Mouse (Mus musculus) megakaryocyte progenitor cell, adult 5-6 weeks (primary cell): ENCODE data around the gene Emp1. TPM values are rescaled to one million over a fixed set of nuclear protein-coding genes. Genes with fewer than 3 reads are reported as not detected.
A peak's percentile ranks its signal among the peaks of the same experiment; 100 is the strongest.

Experiments
- ATAC-seq: replicated peaks from 2 replicates; pipeline ENCODE4 v1.8.0; 2016; ENCODE audit warnings: mild to moderate bottlenecking, moderate TSS enrichment, inconsistent platforms; ENCODE audit not compliant: poor library complexity
- total RNA-seq, 2 experiments: library from RNA; stranded (forward) in 1 of 2; stranded (reverse) in 1 of 2; fragments of 157-497, 149-512 nt in 1 of 2; fragments of 200-1000 nt in 1 of 2; gene quantifications; 2 replicates each; pipeline versions ENCODE4 v1.2.3 to v1.2.4; 2015 to 2017

The Emp1 gene
- 0.64 and 0.74 TPM in 2 replicates for total RNA-seq (2015)
- total RNA-seq (2017): 0.75 and 1.1 TPM in 2 replicates

GRCm38 (mm10) chr6:135362459-135363159 lies at the start of gene Emp1:
TSS of gene Emp1 (plus strand) at chr6:135362545.
- ATAC-seq: peak; percentile 28

DNA sequence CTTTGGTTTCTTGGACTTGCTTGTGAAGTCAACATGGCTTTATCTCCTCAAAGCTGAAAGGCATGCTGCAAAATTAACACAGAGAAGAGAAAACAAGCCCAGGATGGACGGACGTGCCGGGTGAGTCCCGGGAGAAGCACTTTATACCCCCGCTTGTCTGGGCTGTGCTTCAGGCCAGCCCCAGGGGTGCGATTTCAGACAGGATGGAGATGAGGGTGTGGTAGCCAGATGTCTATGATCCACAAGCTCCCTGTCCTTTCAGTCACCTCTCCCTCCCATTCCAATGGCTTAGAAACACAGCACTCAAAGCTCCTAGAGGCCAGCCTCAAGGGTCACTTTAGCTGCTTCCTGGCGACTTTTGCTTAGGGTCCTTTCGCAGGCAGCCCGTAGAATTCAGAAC lies 48.4 kb upstream of the Emp1 start:
- ATAC-seq: no peak

GRCm38 (mm10) chr6:135316141-135316540 lies 46.2 kb upstream of the Emp1 start:
- no peak for ATAC-seq

DNA sequence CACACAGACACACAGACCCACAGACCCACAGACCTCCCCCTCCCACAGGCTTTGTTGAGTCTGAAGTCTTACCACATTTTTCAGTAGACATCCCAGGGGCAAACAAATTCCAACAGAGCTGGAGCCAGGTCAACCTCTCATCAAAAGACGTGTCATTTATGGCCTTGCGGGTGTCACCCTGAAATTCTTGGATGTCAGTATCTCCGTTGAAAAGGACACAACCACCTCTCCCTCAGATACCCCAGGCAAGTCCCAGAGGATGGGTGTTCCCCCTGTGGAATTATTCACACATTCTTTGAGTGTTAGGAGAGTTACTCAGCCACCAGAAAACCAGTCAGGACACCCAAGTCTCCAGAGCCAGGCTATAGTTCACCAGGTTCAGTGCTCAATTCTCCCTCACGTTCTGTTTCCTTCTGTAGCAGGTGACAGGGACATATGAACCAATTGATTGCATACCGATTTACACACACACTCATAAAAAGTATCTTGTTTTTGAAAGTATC lies 42.9 kb upstream of the Emp1 start:
- ATAC-seq: no peak

GRCm38 (mm10) chr6:135322749-135323148 lies 39.6 kb upstream of the Emp1 start:
- ATAC-seq: no peak

DNA sequence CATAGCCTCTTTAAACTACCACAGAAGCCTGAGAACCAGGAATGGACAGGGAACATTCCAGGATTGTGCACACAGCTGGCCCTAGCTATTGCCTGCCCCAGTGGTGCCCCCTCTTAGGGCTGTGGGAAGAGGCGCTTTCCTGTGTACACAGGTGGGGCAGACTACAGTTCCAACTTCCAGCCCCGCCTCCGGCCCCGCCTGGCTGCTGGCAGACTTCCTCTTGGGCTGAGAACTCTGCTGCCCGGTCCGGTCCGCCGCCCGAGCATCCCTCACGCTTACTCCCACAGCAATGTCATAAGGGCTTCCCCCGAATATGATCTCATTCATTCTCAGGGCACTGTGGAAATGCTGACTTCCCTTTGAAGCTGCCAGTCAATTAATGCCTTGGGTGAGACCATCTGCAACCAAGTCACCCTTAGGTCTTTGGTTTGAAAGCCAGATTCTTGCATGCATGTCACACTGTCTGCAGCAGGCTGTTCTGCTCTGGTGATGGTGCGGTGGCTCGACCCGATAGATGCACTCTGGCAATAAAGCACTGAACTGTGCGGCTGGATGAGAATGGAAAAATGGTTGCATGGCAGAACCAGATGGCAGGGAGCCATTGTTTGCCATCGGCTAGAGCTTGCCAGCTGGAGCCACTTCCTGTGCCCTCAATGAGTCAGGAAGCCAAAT lies 38.9 kb upstream of the Emp1 start:
- peak; percentile 74 for ATAC-seq

GRCm38 (mm10) chr6:135324111-135324510 lies 38.2 kb upstream of the Emp1 start:
- peak; percentile 61 for ATAC-seq

DNA sequence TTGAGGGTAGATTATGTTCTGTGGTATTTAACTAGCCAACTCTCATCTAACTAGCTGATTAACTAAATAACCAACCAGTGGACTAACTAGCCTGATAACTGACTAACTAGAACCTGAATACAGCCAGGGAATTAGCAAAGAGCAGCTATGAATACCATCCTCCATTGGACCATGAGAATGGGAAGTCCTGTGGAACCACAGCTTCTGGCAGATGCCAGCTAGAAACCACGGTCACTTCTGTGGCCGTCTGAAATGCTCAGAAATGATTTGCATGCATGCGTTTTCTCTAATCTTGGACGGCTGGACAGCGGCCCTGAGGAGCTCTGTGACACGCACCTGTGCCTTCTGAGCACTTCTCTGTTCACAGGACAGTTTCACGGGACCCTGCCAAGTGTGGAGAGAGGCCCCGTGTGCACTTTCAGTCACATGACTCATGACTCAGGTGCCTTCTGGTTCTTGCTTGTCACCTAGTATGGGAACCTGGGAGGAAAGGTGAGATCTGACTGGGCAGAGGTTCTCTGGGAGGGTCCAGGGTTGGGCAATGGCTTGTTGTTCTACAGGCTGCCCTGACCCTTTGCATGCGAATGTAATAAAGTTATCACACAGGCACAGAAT lies 37.6 kb upstream of the Emp1 start:
- ATAC-seq: peak; percentile 32

- ATAC-seq: no peak
Observed at GRCm38 (mm10) chr6:135326847-135327246, 35.5 kb upstream of the Emp1 start.

- ATAC-seq: no peak
Observed at GRCm38 (mm10) chr6:135331916-135332315, 30.4 kb upstream of the Emp1 start.

DNA sequence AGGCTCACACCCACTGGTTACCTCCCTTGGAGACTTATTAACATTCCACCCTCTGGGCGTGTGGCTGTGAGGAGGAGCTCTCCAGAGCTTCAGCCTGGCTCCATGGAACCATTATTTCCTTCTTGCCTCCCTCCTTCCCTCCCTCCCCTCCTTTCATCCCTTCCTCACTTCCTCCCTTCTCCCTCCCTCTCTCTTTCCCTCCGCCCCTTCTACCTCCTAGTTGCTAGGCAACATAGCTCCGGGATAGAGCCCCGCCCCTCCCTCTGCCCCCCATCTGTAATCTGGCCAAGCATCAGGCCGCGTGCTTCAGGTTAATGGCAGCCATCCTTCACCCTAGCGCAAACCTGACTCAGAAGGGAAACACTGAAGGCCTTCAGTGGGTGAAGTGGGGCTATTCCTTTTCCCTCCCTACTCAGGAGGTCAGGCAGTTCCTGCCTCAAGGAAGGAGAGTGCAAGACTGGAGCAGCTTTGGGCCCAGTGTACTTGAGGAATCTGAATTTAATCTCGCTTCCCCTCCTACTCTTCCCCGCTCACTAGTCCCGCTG lies 29.5 kb upstream of the Emp1 start:
- no peak for ATAC-seq

DNA sequence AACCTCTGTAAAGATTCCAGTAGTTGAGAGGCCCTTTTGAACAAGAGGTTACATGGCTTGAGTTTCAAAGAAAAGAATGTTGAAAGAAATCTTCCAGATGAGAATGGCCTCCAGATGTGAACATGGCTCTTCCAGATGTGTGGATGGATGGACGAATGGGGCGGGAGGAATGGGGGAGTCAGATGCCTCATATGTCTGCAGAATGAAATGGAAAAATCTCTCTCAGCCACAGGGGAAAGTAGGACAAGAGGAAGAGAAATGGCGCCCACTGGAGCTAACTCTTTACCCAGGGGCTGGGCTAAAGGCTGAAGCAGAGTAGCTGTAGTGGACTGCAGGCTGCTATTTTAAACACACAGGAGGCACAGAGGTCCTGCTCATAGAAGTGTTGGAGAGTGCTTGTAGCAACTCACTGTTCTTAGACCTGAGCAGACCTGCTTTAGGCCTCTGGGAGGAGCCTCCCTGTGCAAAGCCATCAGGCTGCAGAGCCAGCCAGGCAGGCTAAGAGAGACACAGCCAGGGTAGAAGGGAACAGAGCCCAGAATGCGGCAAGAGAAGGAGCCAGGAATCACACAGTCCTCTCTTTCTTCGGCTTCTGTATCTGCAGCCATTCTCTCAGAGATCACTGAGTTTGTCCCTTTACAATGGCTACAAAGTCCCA lies 28.2 kb upstream of the Emp1 start:
- no peak for ATAC-seq

GRCm38 (mm10) chr6:135336376-135336775 lies 26.0 kb upstream of the Emp1 start:
- ATAC-seq: no peak

DNA sequence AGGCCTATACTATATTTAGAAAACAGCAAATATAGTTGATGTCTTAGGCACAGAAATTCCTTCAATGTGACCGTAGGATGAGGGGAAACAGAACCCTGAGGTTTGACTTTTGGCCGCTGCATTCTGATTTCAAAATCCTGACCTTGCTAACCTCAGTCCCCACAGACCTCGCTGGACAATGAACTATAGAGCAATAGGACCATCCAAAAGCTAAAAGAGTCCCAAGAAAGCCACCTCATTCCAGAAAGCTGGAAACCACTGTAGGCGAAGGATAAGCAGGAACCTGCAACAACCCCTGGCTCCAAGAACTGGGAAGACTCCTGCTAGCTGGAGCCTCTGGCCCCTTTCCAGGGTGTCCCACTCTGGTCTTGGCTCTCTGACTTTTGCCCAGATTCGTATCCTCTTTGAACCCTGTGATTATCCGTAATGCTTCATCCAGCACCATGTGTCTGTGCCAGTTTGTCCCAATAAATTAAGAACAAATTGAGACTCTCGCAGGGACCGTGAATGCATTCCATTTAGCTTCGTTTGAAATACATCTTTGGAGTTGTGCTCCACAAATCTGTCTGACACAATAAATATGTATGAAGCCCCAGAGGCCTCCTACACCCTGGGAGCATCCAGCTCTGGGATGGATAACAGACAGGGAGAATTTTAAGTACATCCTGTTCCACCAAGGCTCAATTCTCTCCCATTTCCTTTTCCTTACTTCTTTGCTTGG lies 21.8 kb upstream of the Emp1 start:
- ATAC-seq: no peak

DNA sequence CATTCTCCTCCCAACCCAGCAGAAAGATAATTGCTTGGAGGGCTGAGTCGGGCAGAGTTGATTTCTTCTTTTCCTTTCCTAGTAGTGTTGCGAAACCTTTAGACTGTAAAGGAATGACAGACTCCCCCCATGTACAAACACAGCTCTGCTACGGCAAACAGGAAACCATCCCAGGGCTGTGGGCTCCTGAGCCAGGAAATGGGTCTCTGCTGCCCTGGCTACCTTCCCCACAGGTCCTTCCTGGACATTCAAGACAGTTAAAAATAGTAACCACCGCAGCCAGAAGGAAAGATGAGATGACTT lies 21.3 kb upstream of the Emp1 start:
- ATAC-seq: peak; percentile 68

- no peak for ATAC-seq
Observed at GRCm38 (mm10) chr6:135351638-135352302, 10.6 kb upstream of the Emp1 start.

DNA sequence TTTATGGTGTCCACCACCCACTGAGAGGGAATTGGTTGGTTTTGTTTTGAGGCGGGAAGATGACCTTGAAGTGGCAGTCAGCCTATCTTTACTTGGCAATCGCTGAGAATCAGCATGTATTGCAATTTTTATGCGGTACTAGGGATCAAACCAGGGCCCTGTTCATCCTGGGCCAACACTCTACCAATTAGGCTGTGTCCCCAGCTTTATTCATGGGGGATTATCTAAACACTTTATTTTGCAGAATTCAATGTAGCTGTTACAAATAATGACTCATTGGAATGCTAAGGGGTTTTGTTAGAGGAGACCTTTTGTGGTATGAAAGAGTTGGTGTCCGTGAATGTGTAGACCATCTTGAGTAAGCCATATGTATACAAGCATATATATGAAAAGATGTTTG lies 9.8 kb upstream of the Emp1 start:
- ATAC-seq: no peak

- no peak for ATAC-seq
Observed at GRCm38 (mm10) chr6:135354953-135355352, 7.4 kb upstream of the Emp1 start.

DNA sequence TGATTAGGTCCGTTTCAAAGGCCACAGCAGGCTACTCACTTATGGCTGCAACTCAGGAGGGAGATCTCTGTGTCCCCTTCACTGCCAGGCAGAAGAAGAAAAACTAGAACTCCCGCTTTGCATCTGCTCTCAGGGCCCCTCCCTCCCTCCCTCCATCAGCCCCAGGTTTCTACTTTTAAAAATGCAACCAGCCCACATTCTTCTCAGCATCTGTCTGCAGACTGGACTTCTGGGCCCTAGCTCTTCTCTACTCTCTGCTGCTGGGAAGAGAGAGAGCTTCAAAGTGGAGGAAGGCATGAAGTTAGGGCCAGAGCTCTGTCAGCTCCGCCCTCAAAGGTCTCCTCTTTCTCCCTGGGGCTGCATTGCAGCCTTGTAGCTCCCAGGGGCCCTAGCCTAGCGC lies 2.0 kb upstream of the Emp1 start:
- no peak for ATAC-seq

- ATAC-seq: no peak
Observed at GRCm38 (mm10) chr6:135362098-135362458, 267 bp upstream of the Emp1 start.
